Mouse (Mus musculus) neural tube, embryonic 12.5 days (tissue): Measurements from ENCODE around the gene Apbb2. TPM values are rescaled to one million over a fixed set of nuclear protein-coding genes. Genes with fewer than 3 reads are reported as not detected.

Experiments used
- ATAC-seq: fragments of 200-750 bp; cut with Nextera tagmentation; 2 replicates; pipeline ENCODE4 v1.8.0; 2017; ENCODE audit warnings: low read depth, mild to moderate bottlenecking, moderate TSS enrichment, moderate library complexity; ENCODE audit not compliant: low FRiP score
- H3K27ac ChIP-seq: fragments of 300-500 bp; sonication (generic); 2 replicates; pipeline ENCODE4 v1.5.1; 2016
- H3K27me3 ChIP-seq: fragments of 300-500 bp; sonication (generic); replicated peaks from 2 replicates; pipeline ENCODE4 v1.6.1; 2016; ENCODE audit warnings: mild to moderate bottlenecking
- H3K36me3 ChIP-seq: fragments of 300-500 bp; sonication (generic); 2 replicates; pipeline ENCODE4 v1.6.1; 2016; ENCODE audit warnings: mild to moderate bottlenecking
- H3K4me1 ChIP-seq: fragments of 300-500 bp; sonication (generic); 2 replicates; pipeline ENCODE4 v1.6.1; 2016
- H3K4me2 ChIP-seq: fragments of 300-500 bp; sonication (generic); replicated peaks from 2 replicates; pipeline ENCODE4 v1.6.1; 2016; ENCODE audit warnings: mild to moderate bottlenecking
- H3K4me3 ChIP-seq: fragments of 300-500 bp; sonication (generic); 2 replicates; pipeline ENCODE4 v1.5.1; 2016
- H3K9ac ChIP-seq: fragments of 300-500 bp; sonication (generic); 2 replicates; pipeline ENCODE4 v1.6.1; 2016; ENCODE audit warnings: mild to moderate bottlenecking
- H3K9me3 ChIP-seq: fragments of 300-500 bp; sonication (generic); 2 replicates; pipeline ENCODE4 v1.6.1; 2016; ENCODE audit warnings: mild to moderate bottlenecking
- WGBS: fragments of 180-500 bp; shearing (Covaris S2); methylation state at CpG from one replicate; pipeline ENCODE4 v1.1.7; 2016; 5-methylcytosine and 5-hydroxymethylcytosine counted together
- polyA plus RNA-seq: library from polyadenylated mRNA; unstranded; fragments of >200 nt; fragmentation: Nextera tagmentation; extraction: Ambion mirVana; gene quantifications from 2 replicates; pipeline ENCODE4 v1.2.1, GENCODE M21; 2016

The Apbb2 gene
- polyA plus RNA-seq, 1 experiment from 2014 or later = 80.5 TPM

DNA sequence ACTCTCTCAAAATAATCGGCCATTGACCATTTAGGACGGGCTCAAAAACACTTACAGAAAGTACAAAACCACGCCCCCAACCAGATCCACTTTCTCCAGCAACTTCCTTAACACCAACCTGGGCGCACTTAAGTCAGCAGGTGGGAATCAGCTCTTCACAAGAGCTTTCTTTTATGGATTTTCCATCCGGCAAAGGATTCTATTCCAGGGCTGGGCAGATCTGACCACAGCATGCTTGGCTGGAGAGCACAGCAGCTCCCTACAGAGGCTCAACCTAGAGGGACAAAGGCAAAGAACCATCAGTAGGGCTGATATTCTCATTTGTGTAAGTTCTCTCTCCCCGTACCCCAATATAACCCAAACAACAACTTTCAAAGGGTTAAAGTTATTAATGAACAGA, 75.2 kb downstream of the Apbb2 start:
- Histone ChIP-seq H3K4me3 (no peak overlapping the region), H3K27me3 (no peaks in the 10 kb centered on the region), H3K9me3 (peaks cover 4% of the 10 kb centered on the region; the same call in 1 of the 2 replicates), H3K9ac (no peak overlapping the region), H3K27ac (no peak overlapping the region), H3K4me2 (no peak overlapping the region), H3K4me1 (peaks cover 17% of the 10 kb centered on the region), H3K36me3 (peaks cover 5% of the 10 kb centered on the region; the same call in 1 of the 2 replicates)
- ATAC-seq = no peak
- WGBS = 83% methylated on average over 6 of the region's 6 CpGs

DNA sequence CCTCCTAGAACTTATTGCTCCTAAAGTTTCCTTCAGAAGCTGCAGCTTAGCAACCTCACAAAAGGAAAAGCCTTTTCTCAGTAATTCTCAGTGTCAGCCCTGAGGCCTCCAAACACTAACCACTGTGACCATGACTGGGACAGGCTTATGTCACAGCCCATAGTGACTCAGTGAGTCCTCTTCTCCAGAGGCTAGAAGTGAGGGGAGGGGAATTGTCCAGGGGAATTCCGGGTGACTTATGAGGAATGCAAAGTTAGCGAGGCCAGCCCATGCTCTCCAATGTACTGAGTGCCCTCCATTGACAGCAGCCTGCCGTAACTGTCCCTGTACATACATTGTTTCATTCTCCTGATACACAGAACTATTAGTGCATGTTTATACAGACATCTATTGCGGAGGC, 76.1 kb downstream of the Apbb2 start:
- Histone ChIP-seq H3K27ac (no peak overlapping the region), H3K36me3 (peaks cover 5% of the 10 kb centered on the region; the same call in 1 of the 2 replicates), H3K4me3 (no peak overlapping the region), H3K4me1 (peaks cover 17% of the 10 kb centered on the region), H3K9me3 (no peaks in the 10 kb centered on the region), H3K9ac (no peak overlapping the region), H3K27me3 (no peaks in the 10 kb centered on the region), H3K4me2 (no peak overlapping the region)
- WGBS = 79% methylated on average over 4 of the region's 4 CpGs
- ATAC-seq = no peak

DNA sequence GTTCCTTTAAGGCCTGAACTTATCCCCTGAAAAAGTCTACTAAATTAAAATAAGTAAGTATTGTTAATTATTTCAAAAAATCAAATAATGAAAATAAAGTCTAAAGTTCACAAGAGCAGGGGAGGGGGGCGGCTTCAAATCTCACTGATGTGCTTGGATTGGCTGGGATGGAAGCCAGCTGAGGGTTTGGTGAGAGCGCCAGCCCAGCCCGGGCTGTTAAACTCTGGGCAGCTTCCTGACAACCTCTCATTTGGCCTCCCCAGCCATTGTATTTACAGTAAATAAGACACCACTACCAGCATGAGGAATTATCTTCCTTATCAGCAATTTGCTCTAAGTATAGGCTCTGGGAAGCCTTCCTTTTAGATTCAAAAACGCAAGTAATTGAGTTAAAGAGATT, 77.2 kb downstream of the Apbb2 start:
- no peak overlapping the region for H3K27ac ChIP-seq
- 81% methylated on average over 4 of the region's 4 CpGs for WGBS
- peaks cover 2% of the 10 kb centered on the region; the same call in 1 of the 2 replicates for H3K36me3 ChIP-seq
- H3K9me3 ChIP-seq = no peaks in the 10 kb centered on the region
- H3K9ac ChIP-seq = no peak overlapping the region
- H3K27me3 ChIP-seq = no peaks in the 10 kb centered on the region
- peaks cover 19% of the 10 kb centered on the region for H3K4me1 ChIP-seq
- no peak overlapping the region for H3K4me2 ChIP-seq
- ATAC-seq = no peak
- H3K4me3 ChIP-seq = no peak overlapping the region

DNA sequence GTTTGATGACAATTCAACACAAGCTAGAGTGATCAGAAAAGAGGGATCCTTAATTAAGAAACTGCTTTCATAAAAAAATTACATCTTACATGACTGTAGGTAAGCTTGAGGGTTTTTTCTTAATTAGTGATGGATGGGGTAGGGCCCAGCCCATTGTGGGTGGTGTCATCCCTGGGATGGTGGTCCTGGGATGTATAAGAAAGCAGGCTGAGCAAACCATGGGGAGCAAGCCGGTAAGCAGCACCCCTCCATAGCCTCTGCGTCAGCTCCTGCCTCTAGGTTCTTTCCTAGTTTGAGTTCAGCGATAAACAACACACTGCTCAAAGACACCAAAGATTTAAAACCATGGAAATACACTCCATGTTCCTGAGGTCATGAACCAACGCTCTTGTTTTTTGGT, 78.3 kb downstream of the Apbb2 start:
- WGBS = over 99% methylated on average over 4 of the region's 4 CpGs
- H3K4me1 ChIP-seq = peaks cover 21% of the 10 kb centered on the region
- H3K4me3 ChIP-seq = no peak overlapping the region
- no peak for ATAC-seq
- H3K9ac ChIP-seq = no peak overlapping the region
- H3K27me3 ChIP-seq = no peaks in the 10 kb centered on the region
- H3K27ac ChIP-seq = no peak overlapping the region
- no peaks in the 10 kb centered on the region for H3K9me3 ChIP-seq
- H3K4me2 ChIP-seq = no peak overlapping the region
- H3K36me3 ChIP-seq = peaks cover 2% of the 10 kb centered on the region; the same call in 1 of the 2 replicates

DNA sequence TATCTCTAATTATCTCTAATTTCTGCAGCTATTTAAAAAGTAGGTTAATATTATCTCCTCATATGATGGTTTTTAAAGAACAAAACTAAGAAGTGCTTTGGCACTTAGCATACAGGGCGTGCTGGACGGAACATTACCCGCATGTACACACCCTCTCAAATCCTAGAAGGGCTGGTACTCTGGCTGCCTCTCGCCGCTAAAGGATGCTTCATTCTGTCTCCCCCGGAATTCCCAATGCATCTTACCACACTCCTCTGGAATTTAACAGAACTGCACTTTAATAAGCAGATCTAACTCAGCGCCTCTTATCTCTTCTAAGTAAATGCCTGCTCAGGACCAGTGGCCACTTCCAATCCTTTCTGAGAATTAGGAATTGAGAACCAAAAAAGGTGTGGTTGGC, 80.8 kb downstream of the Apbb2 start:
- Histone ChIP-seq H3K27ac (no peak overlapping the region), H3K4me3 (no peak overlapping the region)

DNA sequence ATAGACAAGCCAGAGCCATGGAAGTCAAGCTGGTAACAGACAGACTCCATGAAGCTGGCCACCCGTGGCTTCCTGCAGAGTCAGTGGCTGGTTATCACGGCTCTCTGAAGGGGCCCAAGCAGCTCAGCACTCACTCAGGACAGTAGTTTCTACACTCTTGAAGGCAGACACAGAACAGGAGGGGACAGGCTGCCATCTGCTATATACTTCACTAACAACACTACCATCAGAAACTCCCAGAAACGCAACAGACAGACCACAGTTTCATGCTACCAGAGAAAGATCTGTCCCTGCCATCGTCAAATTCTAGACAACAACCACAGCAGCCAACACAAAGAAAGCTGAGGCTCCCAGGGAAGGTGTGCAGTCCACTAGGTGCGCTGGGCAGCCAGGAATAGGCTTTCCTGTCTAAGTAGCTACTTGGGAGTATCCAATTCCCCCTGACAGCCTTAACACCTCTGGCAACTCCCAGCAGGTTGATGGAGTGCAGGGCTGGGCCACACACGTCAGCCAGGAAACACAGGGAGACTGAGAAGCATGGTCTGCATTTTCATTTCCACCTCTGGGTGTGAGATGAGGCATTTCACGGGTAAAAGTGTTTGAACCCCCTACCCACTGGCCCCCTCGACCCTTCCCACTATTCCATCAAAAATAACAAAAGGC, 81.8 kb downstream of the Apbb2 start:
- no peaks in the 10 kb centered on the region for H3K27me3 ChIP-seq
- H3K9ac ChIP-seq = no peak overlapping the region
- H3K4me1 ChIP-seq = peaks cover 25% of the 10 kb centered on the region
- no peaks in the 10 kb centered on the region for H3K9me3 ChIP-seq
- no peak for ATAC-seq
- 47% methylated on average over 8 of the region's 8 CpGs for WGBS
- peaks cover 2% of the 10 kb centered on the region; the same call in 1 of the 2 replicates for H3K36me3 ChIP-seq
- no peak overlapping the region for H3K27ac ChIP-seq
- no peak overlapping the region for H3K4me2 ChIP-seq
- H3K4me3 ChIP-seq = no peak overlapping the region

More for the DNA sequence above, 80.8 kb downstream of the Apbb2 start:
- no peak overlapping the region for H3K4me2 ChIP-seq
- no peaks in the 10 kb centered on the region for H3K9me3 ChIP-seq
- no peaks in the 10 kb centered on the region for H3K27me3 ChIP-seq
- peaks cover 25% of the 10 kb centered on the region for H3K4me1 ChIP-seq
- no peak overlapping the region for H3K9ac ChIP-seq
- WGBS = 90% methylated on average over 7 of the region's 7 CpGs
- H3K36me3 ChIP-seq = peaks cover 2% of the 10 kb centered on the region; the same call in 1 of the 2 replicates
- no peak for ATAC-seq

DNA sequence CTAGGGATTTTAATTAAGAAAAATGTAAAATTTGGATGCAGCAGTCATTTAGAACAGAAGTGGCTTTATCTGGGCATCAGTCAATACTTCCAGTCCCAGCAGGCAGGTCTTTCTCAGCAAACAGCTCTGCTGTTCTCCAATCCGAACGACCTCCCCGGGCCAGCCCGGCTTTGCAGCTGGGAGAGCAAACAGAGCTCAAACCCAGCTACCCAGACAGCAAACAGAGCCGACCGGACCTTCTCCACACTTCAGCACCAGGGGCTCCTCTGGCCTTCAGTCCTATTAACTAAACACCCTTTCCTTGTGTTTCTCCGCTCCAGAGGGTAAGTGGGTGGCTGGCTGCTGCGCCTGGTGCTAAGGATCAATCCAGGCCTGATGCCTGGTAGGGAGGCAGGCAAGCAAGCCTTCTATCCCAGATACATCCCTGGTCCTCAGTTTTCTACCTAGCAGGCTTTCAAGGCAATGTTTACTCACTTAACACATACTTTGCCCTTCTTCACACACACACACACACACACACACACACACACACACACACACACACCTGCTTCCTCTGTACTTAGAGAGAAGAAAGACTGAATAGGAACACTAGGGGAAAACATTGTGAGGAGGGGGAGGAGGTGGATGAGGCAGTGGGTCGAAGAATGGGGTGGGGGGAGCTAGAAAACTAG, 82.9 kb downstream of the Apbb2 start:
- H3K36me3 ChIP-seq = no peaks in the 10 kb centered on the region
- no peak overlapping the region for H3K27ac ChIP-seq
- H3K9me3 ChIP-seq = no peaks in the 10 kb centered on the region
- H3K27me3 ChIP-seq = no peaks in the 10 kb centered on the region
- 61% methylated on average over 9 of the region's 9 CpGs for WGBS
- peaks cover 25% of the 10 kb centered on the region for H3K4me1 ChIP-seq
- no peak overlapping the region for H3K4me2 ChIP-seq
- ATAC-seq = no peak
- H3K4me3 ChIP-seq = no peak overlapping the region
- no peak overlapping the region for H3K9ac ChIP-seq

DNA sequence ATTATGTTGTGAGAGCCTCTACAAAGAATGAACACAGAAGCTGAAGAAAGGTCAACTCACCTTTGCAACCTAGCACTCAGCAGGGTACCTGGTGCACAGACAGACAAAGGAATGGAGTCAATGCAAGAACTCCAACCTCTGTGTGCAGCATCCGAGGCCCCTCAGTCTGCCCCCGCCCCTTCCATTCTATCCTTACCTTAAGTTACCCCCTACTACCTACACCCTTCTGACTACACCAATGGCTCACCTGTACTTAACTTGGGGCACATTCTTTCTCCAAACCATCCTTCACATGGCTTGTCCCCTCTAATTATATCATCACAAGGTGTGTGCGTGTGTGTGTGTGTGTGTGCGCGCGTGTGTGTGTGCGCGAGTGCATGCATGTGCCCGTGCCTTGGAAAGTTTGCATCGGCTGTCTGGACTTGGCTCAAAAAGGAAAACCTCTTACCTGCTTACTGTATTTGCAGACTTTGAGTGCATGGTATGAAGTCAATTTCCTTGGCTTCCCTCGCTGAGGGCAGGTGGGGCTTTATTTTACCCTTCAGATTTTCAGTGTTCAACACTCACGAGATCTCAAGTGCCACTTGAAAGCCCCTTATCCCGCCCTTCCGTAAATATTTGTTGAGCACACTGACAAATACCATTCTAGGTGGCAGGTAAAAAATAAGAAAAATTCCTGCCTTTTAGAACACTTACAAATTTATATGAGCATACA, 84.7 kb downstream of the Apbb2 start:
- H3K4me3 ChIP-seq = no peak overlapping the region
- H3K9me3 ChIP-seq = no peaks in the 10 kb centered on the region
- 95% methylated on average over 14 of the region's 14 CpGs for WGBS
- peaks cover 26% of the 10 kb centered on the region for H3K4me1 ChIP-seq
- H3K9ac ChIP-seq = no peak overlapping the region
- H3K4me2 ChIP-seq = no peak overlapping the region
- no peaks in the 10 kb centered on the region for H3K36me3 ChIP-seq
- H3K27ac ChIP-seq = no peak overlapping the region
- no peaks in the 10 kb centered on the region for H3K27me3 ChIP-seq
- ATAC-seq = no peak

DNA sequence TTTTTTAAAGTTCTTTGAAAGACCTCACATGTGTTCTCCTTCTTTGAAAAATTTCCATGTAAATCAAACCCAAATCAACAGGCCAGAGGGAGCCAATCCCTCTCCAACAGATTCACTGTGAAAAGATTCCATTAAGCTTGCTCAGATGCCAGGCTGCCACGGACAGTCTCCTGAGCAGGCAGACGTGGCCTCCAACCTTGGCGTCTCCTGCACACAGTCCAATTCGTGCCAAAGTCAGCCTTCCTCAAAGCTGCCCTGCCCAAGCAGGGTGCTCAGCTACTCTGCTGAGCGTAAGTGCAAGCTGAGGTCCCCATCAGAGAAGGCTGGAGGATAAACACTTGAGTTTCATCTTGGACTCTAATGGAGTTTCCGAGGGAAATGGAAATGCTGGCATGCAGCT, 85.8 kb downstream of the Apbb2 start:
- Histone ChIP-seq H3K4me1 (peaks cover 32% of the 10 kb centered on the region), H3K9ac (no peak overlapping the region), H3K4me2 (no peak overlapping the region), H3K9me3 (no peaks in the 10 kb centered on the region), H3K27ac (no peak overlapping the region), H3K27me3 (no peaks in the 10 kb centered on the region), H3K4me3 (no peak overlapping the region), H3K36me3 (no peaks in the 10 kb centered on the region)
- no peak for ATAC-seq
- WGBS = 77% methylated on average over 6 of the region's 6 CpGs

DNA sequence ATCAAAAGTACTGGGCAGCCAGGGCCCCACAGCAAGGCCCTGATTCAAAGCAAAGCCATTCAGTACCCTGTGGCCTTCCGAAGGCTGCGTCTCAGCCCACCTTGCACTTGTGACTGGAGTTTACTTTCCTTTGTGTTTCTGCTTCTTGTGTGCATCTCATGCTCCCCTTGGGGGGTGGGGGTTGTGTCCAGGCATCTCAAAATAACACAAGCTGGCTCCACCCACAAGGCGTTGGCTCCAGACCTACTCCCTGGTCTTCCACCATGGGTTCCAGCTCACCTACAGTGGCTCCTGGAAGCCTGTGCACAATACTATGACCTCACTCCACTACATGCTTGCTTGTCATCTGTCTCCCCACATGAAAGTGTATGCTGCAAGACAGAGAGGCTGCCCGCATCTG, 88.2 kb downstream of the Apbb2 start:
- H3K4me1 ChIP-seq = peaks cover 21% of the 10 kb centered on the region
- no peak overlapping the region for H3K27ac ChIP-seq
- no peaks in the 10 kb centered on the region for H3K27me3 ChIP-seq
- H3K4me2 ChIP-seq = no peak overlapping the region
- no peak for ATAC-seq
- whole genome bisulfite sequencing = 97% methylated on average over 4 of the region's 4 CpGs
- H3K36me3 ChIP-seq = no peaks in the 10 kb centered on the region
- H3K9ac ChIP-seq = no peak overlapping the region
- no peaks in the 10 kb centered on the region for H3K9me3 ChIP-seq
- no peak overlapping the region for H3K4me3 ChIP-seq

DNA sequence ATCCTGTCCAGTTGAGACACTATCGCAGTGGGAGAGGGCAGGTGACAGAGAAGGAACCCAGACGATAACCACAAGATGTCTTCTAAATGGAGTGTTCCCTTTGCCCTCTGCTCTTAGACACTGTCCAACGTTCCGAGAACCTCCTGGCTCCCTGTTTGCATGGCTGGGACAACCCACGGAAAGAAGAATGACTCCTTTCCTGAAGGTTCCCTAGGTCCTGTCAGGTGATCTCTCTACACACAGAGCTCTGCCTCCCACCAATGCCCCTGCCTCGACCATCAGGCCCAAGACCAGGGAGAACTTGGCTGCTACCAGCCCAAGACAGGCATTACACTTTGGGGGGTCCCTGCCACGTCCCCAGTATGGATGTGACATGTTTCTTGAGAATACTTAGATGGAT, 89.0 kb downstream of the Apbb2 start:
- no peak overlapping the region for H3K9ac ChIP-seq
- H3K4me2 ChIP-seq = no peak overlapping the region
- WGBS = 86% methylated on average over 7 of the region's 7 CpGs
- no peaks in the 10 kb centered on the region for H3K36me3 ChIP-seq
- H3K4me3 ChIP-seq = no peak overlapping the region
- no peak overlapping the region for H3K27ac ChIP-seq
- H3K9me3 ChIP-seq = no peaks in the 10 kb centered on the region
- ATAC-seq = no peak
- H3K4me1 ChIP-seq = peaks cover 19% of the 10 kb centered on the region
- no peaks in the 10 kb centered on the region for H3K27me3 ChIP-seq

DNA sequence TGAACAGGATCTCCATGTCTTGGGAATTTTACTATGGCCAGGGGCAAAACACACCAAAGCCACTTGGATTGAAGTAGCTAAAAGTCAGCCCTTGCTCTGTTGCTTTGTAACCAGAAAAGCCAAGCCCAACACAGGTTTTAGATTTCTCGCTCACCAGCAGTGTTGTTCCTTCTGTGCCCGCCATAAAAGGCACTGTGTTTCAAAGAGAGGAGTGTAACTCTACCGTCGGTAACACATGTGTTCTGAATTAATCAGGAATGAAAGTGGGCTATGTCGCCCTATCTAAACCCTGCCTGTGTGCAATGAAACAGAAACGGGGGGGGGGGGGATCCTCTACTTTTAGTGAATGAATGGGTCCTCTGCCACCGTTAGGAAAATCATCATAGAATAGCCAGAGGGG, 90.0 kb downstream of the Apbb2 start:
- Histone ChIP-seq H3K36me3 (no peaks in the 10 kb centered on the region), H3K4me1 (peaks cover 25% of the 10 kb centered on the region), H3K9ac (no peak overlapping the region), H3K4me2 (no peak overlapping the region), H3K27me3 (no peaks in the 10 kb centered on the region), H3K9me3 (no peaks in the 10 kb centered on the region), H3K4me3 (no peak overlapping the region), H3K27ac (no peak overlapping the region)
- ATAC-seq = no peak
- 43% methylated on average over 7 of the region's 7 CpGs for WGBS
